Mouse (Mus musculus) hindbrain, embryonic 16.5 days (tissue): ENCODE measurements around the gene Glmp. TPM values are rescaled to one million over a fixed set of nuclear protein-coding genes. Genes with fewer than 3 reads are reported as not detected.
A peak's percentile ranks its signal among the peaks of the same experiment; 100 is the strongest.

Experiments used
- ATAC-seq: fragments of 200-750 bp; cut with Nextera tagmentation; 2 replicates; pipeline ENCODE4 v1.8.0; 2017; ENCODE audit warnings: moderate TSS enrichment, moderate library complexity
- H3K27ac ChIP-seq: fragments of 300-500 bp; sonication (generic); 2 replicates; pipeline ENCODE4 v1.5.1; 2014; ENCODE audit warnings: low read depth, mild to moderate bottlenecking, control low read depth, low read length, moderate library complexity
- H3K27me3 ChIP-seq: fragments of 300-500 bp; sonication (generic); replicated peaks from 2 replicates; pipeline ENCODE4 v1.6.1; 2014; ENCODE audit warnings: low read length; ENCODE audit not compliant: control insufficient read depth, insufficient read depth
- H3K36me3 ChIP-seq: fragments of 300-500 bp; sonication (generic); 2 replicates; pipeline ENCODE4 v1.6.1; 2014; ENCODE audit warnings: mild to moderate bottlenecking, low read length, moderate library complexity, mixed read lengths; ENCODE audit not compliant: control insufficient read depth, insufficient read depth
- H3K4me1 ChIP-seq: fragments of 300-500 bp; sonication (generic); 2 replicates; pipeline ENCODE4 v1.6.1; 2014; ENCODE audit warnings: low read depth, low read length; ENCODE audit not compliant: control insufficient read depth, insufficient read depth
- H3K4me2 ChIP-seq: fragments of 300-500 bp; sonication (generic); 2 replicates; pipeline ENCODE4 v1.6.1; 2014; ENCODE audit warnings: mild to moderate bottlenecking, low read length, control low read depth, moderate library complexity
- H3K4me3 ChIP-seq: fragments of 300-500 bp; sonication (generic); 2 replicates; pipeline ENCODE4 v1.5.1; 2014; ENCODE audit warnings: mild to moderate bottlenecking, low read length, control low read depth, moderate library complexity
- H3K9ac ChIP-seq: fragments of 300-500 bp; sonication (generic); 2 replicates; pipeline ENCODE4 v1.6.1; 2014; ENCODE audit warnings: low read depth, mild to moderate bottlenecking, control low read depth, low read length, moderate library complexity
- H3K9me3 ChIP-seq: fragments of 300-500 bp; sonication (generic); 2 replicates; pipeline ENCODE4 v1.6.1; 2014; ENCODE audit warnings: mild to moderate bottlenecking, low read length, moderate library complexity; ENCODE audit not compliant: control insufficient read depth
- WGBS: fragments of 180-500 bp; shearing (Covaris S2); extraction: QIAGEN DNeasy Blood & Tissue Kit; methylation state at CpG from one replicate; pipeline ENCODE4 v1.1.7; 2014; 5-methylcytosine and 5-hydroxymethylcytosine counted together
- polyA plus RNA-seq: library from polyadenylated mRNA; unstranded; fragments of >200 nt; fragmentation: Nextera tagmentation; extraction: Ambion mirVana; gene quantifications from 2 replicates; pipeline ENCODE4 v1.2.1, GENCODE M21; 2015

Glmp gene
- polyA plus RNA-seq, 1 experiment from 2014 or later = 127 TPM

DNA sequence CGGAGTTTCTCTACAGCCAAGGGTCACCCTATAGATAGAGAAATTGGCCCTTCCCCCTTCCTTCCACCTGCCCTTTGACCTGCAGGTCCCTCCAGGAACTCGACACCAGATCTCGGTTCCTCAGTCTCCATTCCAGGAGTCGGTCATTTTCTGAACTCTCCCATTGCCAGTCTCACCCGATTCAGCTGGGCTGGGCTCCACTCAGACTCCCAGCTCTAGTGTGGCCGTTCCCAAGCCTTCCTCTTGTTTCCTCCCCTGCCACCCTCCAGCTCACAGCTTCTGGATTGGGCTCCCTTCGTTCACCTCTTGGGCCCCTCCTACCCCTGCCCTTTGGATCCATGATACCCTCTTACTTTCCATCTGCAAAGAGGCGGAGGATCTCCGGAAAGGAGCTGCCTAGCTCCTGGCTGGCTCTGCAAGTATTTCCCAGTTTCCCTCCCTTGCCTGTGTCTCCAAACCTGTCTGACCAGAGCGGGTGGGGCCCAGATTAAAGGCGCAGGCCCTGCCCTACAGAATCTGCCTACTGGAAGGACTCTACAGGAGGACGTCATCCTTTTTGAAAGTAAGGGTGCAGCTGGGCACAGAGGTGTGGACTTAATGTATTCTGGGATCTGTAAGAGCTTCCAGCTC is 9.3 kb downstream of the Glmp start:
- 65% methylated on average over 12 of the region's 12 CpGs for WGBS
- Histone ChIP-seq H3K36me3 (no peaks in the 10 kb centered on the region; the same call in 1 of the 2 replicates), H3K4me3 (no peak overlapping the region), H3K27me3 (no peaks in the 10 kb centered on the region), H3K4me1 (peaks cover 13% of the 10 kb centered on the region), H3K27ac (no peak overlapping the region), H3K9me3 (no peaks in the 10 kb centered on the region), H3K9ac (no peak overlapping the region), H3K4me2 (no peak overlapping the region)
- no peak for ATAC-seq

DNA sequence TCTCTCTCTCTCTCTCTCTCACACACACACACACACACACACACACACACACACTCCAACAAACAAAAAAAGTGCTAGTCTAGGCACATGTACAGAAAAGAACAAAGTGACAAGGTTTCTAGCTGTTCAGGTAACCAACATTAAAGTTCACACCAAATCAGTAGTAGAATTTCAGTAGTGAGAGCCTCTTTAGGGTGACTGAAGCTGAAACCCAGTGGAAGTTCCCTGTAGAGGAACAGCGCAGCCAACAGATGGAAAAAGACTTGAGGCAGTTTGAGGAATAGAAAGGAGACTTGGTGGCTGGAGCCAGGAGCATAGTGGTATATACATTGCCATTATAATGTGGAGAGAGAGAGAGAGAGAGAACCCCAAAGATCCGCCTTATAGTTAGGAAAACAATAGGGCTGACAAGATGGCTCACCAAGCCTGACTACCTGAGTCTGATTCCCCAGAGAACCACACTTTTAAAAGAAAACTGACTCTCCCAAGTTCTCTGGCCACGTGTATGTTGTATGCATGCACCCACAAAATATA is 10.1 kb downstream of the Glmp start:
- no peak for ATAC-seq
- no peaks in the 10 kb centered on the region for H3K9me3 ChIP-seq
- H3K36me3 ChIP-seq = no peaks in the 10 kb centered on the region
- peak overlapping the region; percentile 86 for H3K4me3 ChIP-seq
- peak overlapping the region; percentile 68; the same call in 1 of the 2 replicates for H3K9ac ChIP-seq
- WGBS = 39% methylated on average over 3 of the region's 3 CpGs
- peak overlapping the region; percentile 65 for H3K4me2 ChIP-seq
- H3K4me1 ChIP-seq = peaks cover 13% of the 10 kb centered on the region
- no peaks in the 10 kb centered on the region for H3K27me3 ChIP-seq
- H3K27ac ChIP-seq = 0 out of 2 replicates have a peak overlapping the region, but pooled peaks have one; percentile 25

DNA sequence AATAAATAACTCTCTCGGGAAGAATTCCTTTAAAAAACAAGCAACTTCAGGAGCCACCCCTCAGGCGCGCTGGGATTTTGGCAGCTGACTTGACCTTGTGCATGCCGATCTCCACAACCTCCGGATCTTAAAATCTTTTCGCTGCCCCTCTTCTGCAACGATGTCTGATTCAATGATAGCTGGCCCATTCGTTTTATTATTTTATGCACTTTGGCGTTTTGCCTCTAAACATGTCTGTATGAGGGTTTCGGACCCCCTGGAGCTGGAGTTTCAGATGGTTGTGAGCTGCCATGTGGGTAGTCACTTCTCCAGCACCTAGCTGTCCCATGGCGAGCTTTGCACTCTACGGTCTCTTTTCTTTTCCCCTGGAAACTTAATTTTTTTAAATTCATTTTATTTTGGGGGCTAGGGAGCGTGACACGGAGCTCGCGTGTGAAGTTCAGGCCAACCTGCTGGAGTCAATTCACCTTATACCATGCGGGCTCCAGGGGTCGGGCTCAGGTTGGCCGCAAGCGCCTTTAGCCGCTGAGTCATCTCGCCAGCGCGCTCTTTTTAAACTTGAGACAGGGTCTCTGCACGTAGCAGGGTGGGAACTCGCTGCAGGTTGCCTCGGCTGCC is 10.7 kb downstream of the Glmp start:
- no peaks in the 10 kb centered on the region for H3K36me3 ChIP-seq
- ATAC-seq = peak; percentile 61
- peaks cover 13% of the 10 kb centered on the region for H3K4me1 ChIP-seq
- no peaks in the 10 kb centered on the region for H3K27me3 ChIP-seq
- no peaks in the 10 kb centered on the region for H3K9me3 ChIP-seq
- H3K9ac ChIP-seq = peak overlapping the region; percentile 68
- H3K4me2 ChIP-seq = peak overlapping the region; percentile 65
- peak overlapping the region; percentile 96 for H3K27ac ChIP-seq
- peak overlapping the region; percentile 86 for H3K4me3 ChIP-seq
- under 1% methylated on average over 27 of the region's 27 CpGs for WGBS

DNA sequence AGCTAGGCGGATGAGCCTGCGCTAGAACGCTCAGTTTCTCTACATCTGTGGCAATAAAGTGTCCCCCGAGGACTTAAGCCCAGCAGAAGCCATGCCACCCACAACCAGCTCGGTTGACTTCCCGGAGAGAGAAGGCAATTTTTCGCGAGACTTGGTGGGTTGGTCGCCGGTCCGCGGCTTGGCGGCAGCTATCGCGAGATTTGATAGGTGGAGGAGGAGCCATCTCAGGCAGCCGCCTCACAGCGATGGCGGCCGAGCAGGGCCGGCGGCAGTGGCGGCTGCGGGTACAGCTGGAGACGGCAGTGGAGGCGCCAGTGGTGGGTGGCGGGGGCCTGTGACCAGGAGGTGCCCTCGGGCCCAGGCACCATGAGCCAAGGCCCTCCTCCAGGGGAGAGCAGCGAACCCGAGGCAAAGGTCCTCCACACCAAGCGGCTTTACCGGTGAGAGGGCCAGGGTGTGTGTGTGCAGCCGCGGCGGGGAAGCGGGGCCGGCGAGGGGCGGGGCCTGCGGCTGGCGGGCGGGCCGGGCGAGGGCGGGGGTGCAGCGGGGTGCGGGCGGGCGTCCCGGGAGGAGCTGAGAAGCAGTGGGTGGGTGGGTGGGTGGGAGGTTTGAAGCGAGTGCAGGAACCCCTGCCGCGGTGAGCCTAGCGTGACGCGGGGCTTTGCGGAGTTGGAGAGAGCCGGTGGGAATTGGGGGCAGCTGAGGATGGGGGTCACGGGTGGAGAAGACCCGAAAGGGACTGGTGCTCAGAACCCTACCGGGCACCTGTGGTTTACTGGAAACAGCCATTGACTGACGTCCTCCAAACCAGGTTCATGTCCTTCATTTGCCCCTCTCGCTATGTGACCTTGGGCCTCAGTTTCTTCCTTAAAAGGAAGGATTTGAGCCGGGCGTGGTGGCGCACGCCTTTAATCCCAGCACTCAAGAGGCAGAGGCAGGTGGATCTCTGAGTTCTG is 11.5 kb downstream of the Glmp start, which contains the start of the genes Tmem79 and Smg5:
Gene Tmem79, minus strand, starts transcription at position 91 of the 956 bp plus-strand sequence.
Gene Smg5, plus strand, starts transcription at position 203 of the 956 bp plus-strand sequence.
- Histone ChIP-seq H3K9me3 (no peaks in the 10 kb centered on the region), H3K36me3 (no peaks in the 10 kb centered on the region), H3K9ac (peak within 1 kb of the TSS; percentile 97), H3K4me3 (peak within 1 kb of the TSS; percentile 86), H3K4me1 (peaks cover 13% of the 10 kb centered on the region), H3K27me3 (no peaks in the 10 kb centered on the region), H3K4me2 (peak within 1 kb of the TSS; percentile 69), H3K27ac (peak within 1 kb of the TSS; percentile 96)
- ATAC-seq = peak; percentile 97
- WGBS = 3% methylated on average over 58 of the region's 66 CpGs

DNA sequence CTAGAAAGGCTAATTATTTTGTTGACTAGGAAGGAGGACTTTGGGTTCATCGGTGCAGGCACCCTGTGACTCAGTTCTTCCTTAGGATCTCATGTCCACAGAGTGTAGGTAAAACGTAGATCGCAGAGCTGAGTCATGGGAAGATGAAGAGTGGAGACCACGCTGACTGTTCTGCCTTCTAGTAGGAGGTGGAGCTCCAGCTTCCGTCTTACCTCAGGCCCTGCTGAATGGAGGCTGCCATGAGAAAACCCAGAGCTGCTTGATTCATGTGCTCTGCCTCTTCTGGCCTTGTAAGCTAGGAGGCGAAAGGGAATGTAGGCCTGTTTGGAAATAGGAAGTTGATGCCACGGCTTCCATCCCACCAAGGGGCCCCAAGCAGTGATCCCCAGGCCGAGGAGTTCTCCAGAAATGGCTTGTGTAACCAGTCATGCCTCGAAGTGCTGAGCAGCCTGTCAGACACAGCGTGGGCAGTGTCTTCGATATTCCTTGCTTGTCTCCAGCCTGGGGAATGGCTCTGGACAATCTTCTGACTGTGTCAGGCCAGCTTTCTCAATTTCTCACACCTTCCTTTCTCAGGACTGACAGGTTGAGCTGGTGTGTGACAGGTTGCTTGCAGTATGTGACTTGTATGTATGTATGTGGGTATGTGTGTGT is 12.7 kb downstream of the Glmp start:
- ATAC-seq = no peak
- Histone ChIP-seq H3K36me3 (peaks cover 7% of the 10 kb centered on the region), H3K9ac (peak overlapping the region; percentile 56; the same call in 1 of the 2 replicates), H3K4me2 (peak overlapping the region; percentile 69), H3K4me3 (peak overlapping the region; percentile 5; the same call in 1 of the 2 replicates), H3K9me3 (no peaks in the 10 kb centered on the region), H3K27me3 (no peaks in the 10 kb centered on the region), H3K4me1 (peaks cover 13% of the 10 kb centered on the region), H3K27ac (no peak overlapping the region)
- WGBS = 79% methylated on average over 11 of the region's 11 CpGs

DNA sequence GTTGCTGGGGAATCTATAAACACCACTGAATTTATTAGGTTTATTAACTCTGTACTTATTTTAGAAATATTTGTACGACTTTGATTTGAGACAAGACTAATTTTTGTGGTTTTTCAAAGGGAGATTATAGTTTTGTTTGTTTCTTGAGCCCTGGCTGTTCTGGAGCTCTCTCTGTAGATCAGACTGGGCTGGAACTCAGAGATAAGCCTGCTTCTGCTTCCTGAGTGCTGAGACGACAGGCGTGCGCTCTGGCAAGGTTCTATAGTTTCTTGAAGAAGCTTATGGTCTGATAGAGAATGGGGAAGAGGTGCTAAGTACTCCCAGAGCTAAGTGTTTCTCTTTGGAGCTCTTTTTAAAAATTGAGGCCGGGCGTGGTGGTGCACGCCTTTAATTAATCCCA is 13.5 kb downstream of the Glmp start:
- WGBS = 95% methylated on average over 7 of the region's 7 CpGs
- ATAC-seq = no peak

DNA sequence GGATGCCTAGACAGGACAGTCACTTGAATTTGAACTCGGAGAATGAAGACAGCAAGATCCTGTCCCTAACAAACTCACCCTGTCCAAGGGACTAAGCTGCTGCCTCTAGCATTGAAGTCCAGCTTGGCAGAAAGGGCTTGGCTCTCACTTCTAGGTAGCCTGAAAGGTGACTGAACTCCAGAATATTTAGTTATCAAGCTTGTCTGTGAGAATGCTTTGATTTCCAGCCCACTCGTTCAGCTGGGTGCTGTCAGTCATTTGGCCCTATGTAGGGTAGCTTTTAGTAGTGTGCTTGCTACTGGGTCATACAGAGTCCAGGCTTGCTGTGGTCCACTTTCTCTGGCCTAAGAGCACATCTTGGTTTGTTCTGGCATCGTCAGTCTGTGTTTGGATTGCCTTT is 14.2 kb downstream of the Glmp start:
- Histone ChIP-seq H3K4me2 (no peak overlapping the region), H3K9me3 (no peaks in the 10 kb centered on the region), H3K27me3 (no peaks in the 10 kb centered on the region), H3K9ac (no peak overlapping the region), H3K27ac (no peak overlapping the region), H3K36me3 (peaks cover 17% of the 10 kb centered on the region), H3K4me1 (peaks cover 13% of the 10 kb centered on the region), H3K4me3 (no peak overlapping the region)
- WGBS = 73% methylated on average over 3 of the region's 3 CpGs
- no peak for ATAC-seq

More for the DNA sequence above, 13.5 kb downstream of the Glmp start:
- Histone ChIP-seq H3K9me3 (no peaks in the 10 kb centered on the region), H3K27me3 (no peaks in the 10 kb centered on the region), H3K36me3 (peaks cover 15% of the 10 kb centered on the region), H3K9ac (no peak overlapping the region), H3K4me2 (no peak overlapping the region), H3K27ac (no peak overlapping the region), H3K4me1 (peaks cover 13% of the 10 kb centered on the region), H3K4me3 (no peak overlapping the region)

DNA sequence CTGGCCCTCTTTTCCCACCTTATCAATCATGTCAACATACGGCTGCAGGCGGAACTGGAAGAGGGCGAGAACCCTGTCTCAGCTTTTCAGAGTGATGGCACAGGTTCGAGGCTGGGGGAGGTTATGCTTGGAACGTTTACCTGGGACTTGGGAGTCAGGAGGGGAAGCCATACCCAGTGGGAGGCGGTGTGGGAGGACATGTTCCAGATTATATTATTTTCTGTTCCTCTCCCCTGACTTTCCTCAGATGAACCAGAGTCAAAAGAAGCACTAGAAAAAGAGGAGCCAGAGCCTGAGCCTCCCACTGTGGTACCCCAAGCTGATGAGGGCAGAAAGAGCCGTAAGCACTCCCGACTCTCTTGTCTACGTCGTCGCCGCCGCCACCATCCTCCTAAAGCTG is 25.9 kb downstream of the Glmp start:
- Histone ChIP-seq H3K27ac (no peak overlapping the region), H3K36me3 (peaks cover 72% of the 10 kb centered on the region), H3K9ac (no peak overlapping the region), H3K27me3 (no peaks in the 10 kb centered on the region), H3K4me3 (no peak overlapping the region), H3K9me3 (no peaks in the 10 kb centered on the region), H3K4me2 (no peak overlapping the region), H3K4me1 (no peaks in the 10 kb centered on the region)
- no peak for ATAC-seq
- WGBS = 95% methylated on average over 13 of the region's 13 CpGs
